Mouse (Mus musculus) kidney, adult 2 months (tissue): Measurements from ENCODE around the gene Ppp2r2c. TPM values are rescaled to one million over a fixed set of nuclear protein-coding genes. Genes with fewer than 3 reads are reported as not detected.

Experiments
- DNase-seq: peaks from one replicate; pipeline ENCODE4 v3.0.0; 2021
- H3K27ac ChIP-seq: fragments of 200-500 bp; 2 replicates; pipeline ENCODE4 v1.5.1; 2012; ENCODE audit warnings: low read depth, low read length, control low read depth, inconsistent platforms; ENCODE audit not compliant: insufficient read depth
- H3K27me3 ChIP-seq: fragments of 200-500 bp; replicated peaks from 2 replicates; pipeline ENCODE4 v1.6.1; 2012; ENCODE audit warnings: mild to moderate bottlenecking, moderate library complexity, low read length, inconsistent platforms; ENCODE audit not compliant: control insufficient read depth, insufficient read depth
- H3K36me3 ChIP-seq: fragments of 200-500 bp; 2 replicates; pipeline ENCODE4 v1.6.1; 2012; ENCODE audit warnings: mild to moderate bottlenecking, moderate library complexity, low read length, inconsistent platforms; ENCODE audit not compliant: control insufficient read depth, insufficient read depth
- H3K4me1 ChIP-seq: fragments of 200-500 bp; 2 replicates; pipeline ENCODE4 v1.6.1; 2011; ENCODE audit warnings: low read length; ENCODE audit not compliant: control insufficient read depth, insufficient read depth
- H3K4me3 ChIP-seq: fragments of 200-500 bp; 2 replicates; pipeline ENCODE4 v1.5.1; 2011; ENCODE audit warnings: mild to moderate bottlenecking, low read depth, low read length, control low read depth; ENCODE audit not compliant: insufficient read depth
- CTCF ChIP-seq: fragments of 200-500 bp; conservative IDR thresholded peaks from 2 replicates; pipeline ENCODE4 v1.5.1; 2011; ENCODE audit warnings: low read depth, mild to moderate bottlenecking, control low read depth, low read length, moderate library complexity, mixed read lengths; ENCODE audit not compliant: insufficient read depth, insufficient read length
- POLR2A ChIP-seq: fragments of 200-500 bp; IDR thresholded peaks from one replicate; pipeline ENCODE4 v1.6.1; 2011; ENCODE audit warnings: low read depth, low read length, control low read depth
- WGBS: fragments of 180-500 bp; shearing (Covaris S2); methylation state at CpG from one replicate; pipeline ENCODE4 v1.1.7; 2018; 5-methylcytosine and 5-hydroxymethylcytosine counted together
- polyA plus RNA-seq: library from polyadenylated mRNA; depleted of rRNA; stranded (reverse); fragments of >200 nt; gene quantifications from 2 replicates; pipeline ENCODE4 v1.2.3, GENCODE M21; 2012

Gene Ppp2r2c
- polyA plus RNA-seq, 1 experiment: 0.58 TPM

DNA sequence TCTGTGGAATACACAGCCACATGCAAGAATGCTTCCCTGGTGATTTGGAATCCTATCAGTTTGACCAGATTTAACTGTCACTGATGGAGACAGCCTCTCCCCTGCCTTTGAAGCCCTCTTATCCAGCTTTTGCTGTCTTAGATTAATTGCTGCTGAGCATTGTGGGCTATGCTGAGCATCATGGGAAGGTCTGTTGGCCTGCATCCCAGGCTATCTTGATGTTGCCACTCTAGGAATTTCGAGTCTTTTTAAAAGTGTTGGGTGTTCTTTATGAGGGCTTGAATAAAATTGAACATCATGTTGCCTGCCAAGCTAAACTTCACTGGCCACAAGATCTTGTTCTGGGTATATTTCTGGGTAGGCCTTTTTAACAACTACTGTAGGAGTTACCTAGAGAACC is 16.8 kb downstream of the Ppp2r2c start:
- 64% methylated on average over 1 of the region's 1 CpGs for WGBS

GRCm38 (mm10) chr5:36885595-36885994 is 17.3 kb downstream of the Ppp2r2c start:
- WGBS: 84% methylated on average over 5 of the region's 5 CpGs
- TF ChIP-seq CTCF (no peak), POLR2A (no peak)

More for the DNA sequence above, 16.8 kb downstream of the Ppp2r2c start:
- Histone ChIP-seq H3K27ac (no peak overlapping the region), H3K4me3 (no peak overlapping the region), H3K4me1 (no peaks in the 10 kb centered on the region), H3K27me3 (no peaks in the 10 kb centered on the region), H3K36me3 (no peaks in the 10 kb centered on the region)
- TF ChIP-seq POLR2A: no peak
- no peak for TF ChIP-seq CTCF
- no peak for DNase-seq

GRCm38 (mm10) chr5:36886298-36886697 is 18.0 kb downstream of the Ppp2r2c start:
- no peaks in the 10 kb centered on the region for H3K36me3 ChIP-seq
- no peak for DNase-seq
- no peak overlapping the region for H3K4me3 ChIP-seq
- H3K4me1 ChIP-seq: no peaks in the 10 kb centered on the region
- H3K27me3 ChIP-seq: no peaks in the 10 kb centered on the region
- no peak overlapping the region for H3K27ac ChIP-seq
- 48% methylated on average over 2 of the region's 2 CpGs for WGBS
- TF ChIP-seq CTCF (no peak), POLR2A (no peak)

More at GRCm38 (mm10) chr5:36885595-36885994, 17.3 kb downstream of the Ppp2r2c start:
- Histone ChIP-seq H3K4me1 (no peaks in the 10 kb centered on the region), H3K4me3 (no peak overlapping the region), H3K36me3 (no peaks in the 10 kb centered on the region), H3K27ac (no peak overlapping the region), H3K27me3 (no peaks in the 10 kb centered on the region)
- no peak for DNase-seq

DNA sequence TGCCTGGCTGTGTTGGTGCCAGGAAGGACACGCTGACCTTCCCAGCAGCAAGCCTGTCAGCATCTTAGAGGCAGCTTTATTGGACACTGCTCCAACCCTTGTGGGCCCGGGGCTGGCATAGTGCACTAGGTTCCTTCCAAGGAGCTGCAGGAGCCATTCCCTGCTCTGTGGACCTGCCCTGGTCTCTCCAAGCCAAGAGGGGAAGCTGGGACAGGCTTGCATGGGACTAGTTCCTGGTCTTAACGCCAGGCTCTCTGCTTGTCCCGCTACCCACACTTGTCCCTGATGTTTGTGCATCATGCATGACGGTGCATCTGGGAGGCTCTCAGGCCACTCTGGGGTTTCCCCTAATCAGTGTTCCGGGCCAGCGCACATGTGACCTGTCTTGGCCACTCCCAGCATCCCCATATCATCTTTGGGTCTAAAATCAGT is 18.6 kb downstream of the Ppp2r2c start:
- 36% methylated on average over 7 of the region's 7 CpGs for WGBS
- no peaks in the 10 kb centered on the region for H3K4me1 ChIP-seq

GRCm38 (mm10) chr5:36887299-36887988 is 19.1 kb downstream of the Ppp2r2c start:
- H3K4me3 ChIP-seq: no peak overlapping the region

More for the DNA sequence above, 18.6 kb downstream of the Ppp2r2c start:
- H3K27ac ChIP-seq: no peak overlapping the region
- no peak for DNase-seq
- H3K27me3 ChIP-seq: no peaks in the 10 kb centered on the region
- no peak for TF ChIP-seq POLR2A
- no peak for TF ChIP-seq CTCF
- no peaks in the 10 kb centered on the region for H3K36me3 ChIP-seq
- H3K4me3 ChIP-seq: no peak overlapping the region

GRCm38 (mm10) chr5:36888501-36888900 is 20.2 kb downstream of the Ppp2r2c start:
- H3K27ac ChIP-seq: no peak overlapping the region
- DNase-seq: no peak
- H3K4me3 ChIP-seq: no peak overlapping the region
- no peak for TF ChIP-seq POLR2A
- no peaks in the 10 kb centered on the region for H3K4me1 ChIP-seq
- no peaks in the 10 kb centered on the region for H3K27me3 ChIP-seq
- WGBS: 72% methylated on average over 8 of the region's 8 CpGs
- no peaks in the 10 kb centered on the region for H3K36me3 ChIP-seq

More at GRCm38 (mm10) chr5:36887299-36887988, 19.1 kb downstream of the Ppp2r2c start:
- no peak for TF ChIP-seq CTCF
- TF ChIP-seq POLR2A: no peak
- no peaks in the 10 kb centered on the region for H3K4me1 ChIP-seq
- peak; percentile 4 for DNase-seq
- WGBS: 9% methylated on average over 9 of the region's 9 CpGs
- H3K27ac ChIP-seq: no peak overlapping the region
- no peaks in the 10 kb centered on the region for H3K36me3 ChIP-seq
- no peaks in the 10 kb centered on the region for H3K27me3 ChIP-seq

GRCm38 (mm10) chr5:36888911-36889310 is 20.6 kb downstream of the Ppp2r2c start:
- TF ChIP-seq POLR2A: no peak

More at GRCm38 (mm10) chr5:36888911-36889310, 20.6 kb downstream of the Ppp2r2c start:
- no peak for DNase-seq
- no peak overlapping the region for H3K27ac ChIP-seq
- WGBS: 90% methylated on average over 11 of the region's 11 CpGs
- H3K27me3 ChIP-seq: no peaks in the 10 kb centered on the region
- H3K4me3 ChIP-seq: no peak overlapping the region
- H3K4me1 ChIP-seq: no peaks in the 10 kb centered on the region
- H3K36me3 ChIP-seq: no peaks in the 10 kb centered on the region
